Mouse (Mus musculus) stomach, postnatal 0 days (tissue): ENCODE data around the gene Ugt1a5. TPM values are rescaled to one million over a fixed set of nuclear protein-coding genes. Genes with fewer than 3 reads are reported as not detected.

ENCODE experiments used
- ATAC-seq: fragments of 200-750 bp; cut with Nextera tagmentation; 2 replicates; pipeline ENCODE4 v1.8.0; 2017; ENCODE audit not compliant: low FRiP score, low TSS enrichment
- DNase-seq: peaks from one replicate; pipeline ENCODE4 v3.0.0-alpha.2; 2016; ENCODE audit warnings: low spot score
- H3K27ac ChIP-seq: fragments of 300-500 bp; sonication (generic); replicated peaks from 2 replicates; pipeline ENCODE4 v1.5.1; 2014; ENCODE audit warnings: mild to moderate bottlenecking, control low read depth
- H3K27me3 ChIP-seq: fragments of 300-500 bp; sonication (generic); 2 replicates; pipeline ENCODE4 v1.6.1; 2014; ENCODE audit warnings: low read length; ENCODE audit not compliant: control insufficient read depth, insufficient read depth
- H3K36me3 ChIP-seq: fragments of 300-500 bp; sonication (generic); 2 replicates; pipeline ENCODE4 v1.6.1; 2014; ENCODE audit warnings: low read length, mixed read lengths; ENCODE audit not compliant: control insufficient read depth, insufficient read depth
- H3K4me1 ChIP-seq: fragments of 300-500 bp; sonication (generic); replicated peaks from 2 replicates; pipeline ENCODE4 v1.6.1; 2014; ENCODE audit warnings: antibody characterized with exemption; ENCODE audit not compliant: control insufficient read depth, insufficient read depth
- H3K4me2 ChIP-seq: fragments of 300-500 bp; sonication (generic); replicated peaks from 2 replicates; pipeline ENCODE4 v1.6.1; 2014; ENCODE audit warnings: low read depth, mild to moderate bottlenecking, control low read depth, moderate library complexity
- H3K4me3 ChIP-seq: fragments of 300-500 bp; sonication (generic); 2 replicates; pipeline ENCODE4 v1.5.1; 2014; ENCODE audit warnings: low read depth, low read length, control low read depth
- H3K9ac ChIP-seq: fragments of 300-500 bp; sonication (generic); 2 replicates; pipeline ENCODE4 v1.6.1; 2014; ENCODE audit warnings: mild to moderate bottlenecking, low read length, control low read depth, mixed read lengths
- H3K9me3 ChIP-seq: fragments of 300-500 bp; sonication (generic); 2 replicates; pipeline ENCODE4 v1.6.1; 2016; ENCODE audit warnings: low read length; ENCODE audit not compliant: control insufficient read depth
- CTCF ChIP-seq: IDR thresholded peaks from 2 replicates; pipeline ENCODE4 v1.5.1; 2016; ENCODE audit warnings: antibody characterized with exemption, low read depth, mild to moderate bottlenecking, moderate library complexity
- EP300 ChIP-seq: optimal IDR thresholded peaks from 2 replicates; pipeline ENCODE3; 2016; ENCODE audit warnings: antibody characterized with exemption
- WGBS: fragments of 180-500 bp; shearing (Covaris S2); extraction: QIAGEN DNeasy Blood & Tissue Kit; methylation state at CpG from one replicate; pipeline ENCODE4 v1.1.7; 2014; 5-methylcytosine and 5-hydroxymethylcytosine counted together
- polyA plus RNA-seq: library from polyadenylated mRNA; unstranded; fragments of >200 nt; fragmentation: Nextera tagmentation; extraction: Ambion mirVana; gene quantifications from 2 replicates; pipeline ENCODE4 v1.2.1, GENCODE M21; 2015

The Ugt1a5 gene
- polyA plus RNA-seq, 1 experiment from 2014 or later = not detected

DNA sequence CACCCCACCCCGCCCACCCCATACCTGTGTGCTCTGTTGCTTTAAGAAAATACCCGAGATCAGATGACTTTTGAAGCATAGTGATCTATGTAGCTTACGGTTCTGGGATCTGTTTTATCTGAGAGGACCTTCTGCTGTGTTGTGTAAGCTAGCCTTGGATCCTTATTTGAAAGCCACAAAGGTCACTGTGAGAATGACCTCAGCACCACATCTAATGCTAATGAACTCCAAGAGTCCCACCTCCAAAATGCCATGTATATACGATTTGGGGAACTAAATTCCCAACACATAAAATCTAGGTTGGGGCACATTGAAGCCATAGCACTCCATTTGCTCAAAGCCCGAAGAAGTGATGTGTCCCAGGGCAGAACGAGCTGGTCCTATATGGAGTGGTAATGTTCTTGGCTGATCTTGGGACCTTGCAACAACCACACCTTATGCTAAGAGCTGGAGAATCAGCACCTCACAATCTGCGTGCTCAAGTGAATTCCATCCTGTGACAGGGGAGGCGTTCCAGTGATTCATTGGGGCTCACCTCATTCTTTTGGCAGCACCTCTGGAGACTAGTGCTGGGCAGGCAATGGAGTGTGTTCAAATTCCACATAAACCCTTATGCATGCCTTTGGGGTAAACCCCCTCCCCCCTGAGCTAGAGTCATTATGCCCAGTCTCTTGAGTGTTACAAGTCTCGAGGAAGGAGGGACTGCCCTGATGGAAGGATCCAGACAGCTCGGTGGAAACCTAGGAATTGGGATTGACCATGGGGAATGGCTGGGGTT lies 91.3 kb downstream of the Ugt1a5 start:
- Histone ChIP-seq H3K27me3 (no peaks in the 10 kb centered on the region), H3K4me1 (peaks cover 17% of the 10 kb centered on the region), H3K27ac (no peak overlapping the region), H3K4me3 (no peak overlapping the region), H3K4me2 (no peak overlapping the region), H3K36me3 (peaks cover 26% of the 10 kb centered on the region), H3K9me3 (peaks cover 22% of the 10 kb centered on the region), H3K9ac (no peak overlapping the region)
- 71% methylated on average over 10 of the region's 10 CpGs for whole genome bisulfite sequencing
- DNase-seq (no peak), ATAC-seq (no peak)
- TF ChIP-seq CTCF (no peak), EP300 (no peak)

GRCm38 (mm10) chr1:88257681-88258080 lies 91.9 kb downstream of the Ugt1a5 start:
- H3K27ac ChIP-seq = no peak overlapping the region
- H3K36me3 ChIP-seq = peaks cover 31% of the 10 kb centered on the region
- H3K4me3 ChIP-seq = no peak overlapping the region
- TF ChIP-seq EP300 = no peak
- H3K4me1 ChIP-seq = peaks cover 21% of the 10 kb centered on the region
- DNase-seq (no peak), ATAC-seq (no peak)
- no peaks in the 10 kb centered on the region for H3K27me3 ChIP-seq
- 80% methylated on average over 6 of the region's 6 CpGs for WGBS
- no peak overlapping the region for H3K9ac ChIP-seq
- H3K4me2 ChIP-seq = no peak overlapping the region
- peaks cover 19% of the 10 kb centered on the region for H3K9me3 ChIP-seq

DNA sequence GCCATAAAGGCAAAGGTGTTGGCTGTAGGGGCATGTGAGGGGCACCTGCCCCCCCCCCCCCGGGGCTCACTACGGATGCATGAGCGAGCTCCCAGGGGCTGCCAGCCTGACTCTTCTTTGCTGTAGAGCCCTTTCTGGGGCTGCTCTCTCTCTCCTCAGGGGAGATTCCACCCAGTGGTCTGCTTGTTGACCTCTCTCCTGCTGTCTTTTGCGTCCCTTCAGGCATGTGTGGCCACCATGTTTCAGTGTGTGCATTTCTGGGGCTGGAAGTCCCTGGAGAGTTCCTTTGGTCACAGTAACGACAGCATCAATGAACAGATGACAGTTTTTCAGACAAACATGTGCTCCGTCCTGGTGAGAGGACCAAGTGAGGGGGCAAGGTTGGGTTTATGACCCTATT lies 92.5 kb downstream of the Ugt1a5 start:
- Histone ChIP-seq H3K4me2 (no peak overlapping the region), H3K36me3 (peaks cover 38% of the 10 kb centered on the region), H3K9ac (no peak overlapping the region), H3K4me1 (peaks cover 21% of the 10 kb centered on the region), H3K27ac (no peak overlapping the region), H3K27me3 (no peaks in the 10 kb centered on the region), H3K9me3 (peaks cover 19% of the 10 kb centered on the region), H3K4me3 (no peak overlapping the region)
- ATAC-seq (no peak), DNase-seq (no peak)
- no peak for TF ChIP-seq EP300
- no peak for TF ChIP-seq CTCF
- WGBS = 72% methylated on average over 6 of the region's 6 CpGs

- Histone ChIP-seq H3K4me3 (no peak overlapping the region), H3K4me1 (peaks cover 21% of the 10 kb centered on the region), H3K27ac (peak overlapping the region; percentile 13; the same call in 1 of the 2 replicates), H3K36me3 (peaks cover 45% of the 10 kb centered on the region), H3K4me2 (no peak overlapping the region), H3K9me3 (peaks cover 15% of the 10 kb centered on the region), H3K27me3 (no peaks in the 10 kb centered on the region), H3K9ac (peak overlapping the region; percentile 5)
- WGBS = 60% methylated on average over 8 of the region's 8 CpGs
- TF ChIP-seq EP300 (no peak), CTCF (no peak)
- DNase-seq (no peak), ATAC-seq (peak; percentile 2; the same call in 1 of the 2 replicates)
These were observed 93.2 kb downstream of the Ugt1a5 start for GRCm38 (mm10) chr1:88258881-88259642.

- Histone ChIP-seq H3K9ac (peak overlapping the region; percentile 5), H3K36me3 (peaks cover 51% of the 10 kb centered on the region), H3K4me2 (no peak overlapping the region), H3K4me3 (no peak overlapping the region), H3K9me3 (peaks cover 15% of the 10 kb centered on the region), H3K4me1 (peaks cover 21% of the 10 kb centered on the region), H3K27me3 (no peaks in the 10 kb centered on the region), H3K27ac (peak overlapping the region; percentile 13; the same call in 1 of the 2 replicates)
- ATAC-seq = no peak
- no peak for DNase-seq
- TF ChIP-seq CTCF (no peak), EP300 (no peak)
- 72% methylated on average over 4 of the region's 4 CpGs for WGBS
These were observed 93.8 kb downstream of the Ugt1a5 start for GRCm38 (mm10) chr1:88259643-88260024.
